Mouse (Mus musculus): ENCODE data around the gene Cdc5l.

DNA sequence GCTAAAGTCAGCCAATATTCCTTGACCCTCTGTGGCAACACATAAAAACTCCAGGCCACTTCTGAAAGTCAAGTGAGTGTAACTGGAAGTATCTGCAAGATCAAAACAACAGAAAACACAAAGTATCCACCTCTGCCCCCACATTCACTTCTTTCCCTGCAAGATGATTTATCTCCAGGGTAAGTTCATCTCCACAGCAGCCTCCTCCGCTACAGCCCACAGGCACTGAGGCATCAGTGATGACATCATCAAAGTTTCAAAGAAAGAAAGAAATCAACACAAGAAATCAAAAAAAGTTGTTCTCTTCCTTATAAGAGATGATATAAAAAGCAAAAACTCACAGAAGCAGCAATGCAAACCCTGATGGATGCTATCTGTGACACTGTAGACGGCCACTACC is 24.8 kb downstream of the Cdc5l start:
- no peak for TF ChIP-seq CTCF (IDR thresholded peaks at IDR 0.05; ENCODE audit: control insufficient read depth, insufficient read depth, low read length)
- no peak for TF ChIP-seq POLR2A (IDR thresholded peaks at IDR 0.05; ENCODE audit: borderline replicate concordance, control insufficient read depth, low read depth, low read length)
